Mouse (Mus musculus) cerebellum, adult 2 months (tissue): ENCODE data around the gene Sdk1. TPM values are rescaled to one million over a fixed set of nuclear protein-coding genes. Genes with fewer than 3 reads are reported as not detected.

Source experiments
- DNase-seq, 2 experiments: peaks; one replicate each; pipeline ENCODE4 v3.0.0; 2021
- H3K27ac ChIP-seq: fragments of 200-500 bp; 2 replicates; pipeline ENCODE4 v1.5.1; 2012; ENCODE audit warnings: low read length, control low read depth, inconsistent platforms; ENCODE audit not compliant: insufficient read depth
- H3K27me3 ChIP-seq: fragments of 200-500 bp; 2 replicates; pipeline ENCODE4 v1.6.1; 2012; ENCODE audit warnings: inconsistent platforms, mild to moderate bottlenecking, low read length, moderate library complexity; ENCODE audit not compliant: control insufficient read depth, insufficient read depth
- H3K4me1 ChIP-seq: fragments of 200-500 bp; 2 replicates; pipeline ENCODE4 v1.6.1; 2011; ENCODE audit warnings: low read length; ENCODE audit not compliant: control insufficient read depth, insufficient read depth
- H3K4me3 ChIP-seq: fragments of 200-500 bp; replicated peaks from 2 replicates; pipeline ENCODE3; 2011; ENCODE audit warnings: mild to moderate bottlenecking, low read depth, low read length, control low read depth; ENCODE audit not compliant: insufficient read depth
- CTCF ChIP-seq: fragments of 200-500 bp; IDR thresholded peaks from 2 replicates; pipeline ENCODE4 v1.5.1; 2011; ENCODE audit warnings: low read depth, mild to moderate bottlenecking, control low read depth, low read length, moderate library complexity, borderline replicate concordance; ENCODE audit not compliant: insufficient read depth
- POLR2A ChIP-seq: fragments of 200-500 bp; IDR thresholded peaks from 2 replicates; pipeline ENCODE4 v1.6.1; 2011; ENCODE audit warnings: low read length, control low read depth, borderline replicate concordance; ENCODE audit not compliant: insufficient read depth
- WGBS: fragments of 180-500 bp; shearing (Covaris S2); methylation state at CpG from one replicate; pipeline ENCODE4 v1.1.7; 2018; 5-methylcytosine and 5-hydroxymethylcytosine counted together
- polyA plus RNA-seq: library from polyadenylated mRNA; depleted of rRNA; stranded (reverse); fragments of >200 nt; gene quantifications from 2 replicates; pipeline ENCODE4 v1.2.3, GENCODE M21; 2012

Sdk1 gene
- polyA plus RNA-seq, 1 experiment, result 1.5 TPM

GRCm38 (mm10) chr5:141404651-141405050 is 163.4 kb downstream of the Sdk1 start:
- DNase-seq, result no peak
- Histone ChIP-seq H3K4me3 (no peak overlapping the region), H3K27me3 (no peaks in the 10 kb centered on the region), H3K27ac (no peak overlapping the region), H3K4me1 (no peaks in the 10 kb centered on the region)
- WGBS, result 70% methylated on average over 2 of the region's 2 CpGs
- TF ChIP-seq CTCF (no peak), POLR2A (no peak)

GRCm38 (mm10) chr5:141406926-141407325 is 165.6 kb downstream of the Sdk1 start:
- TF ChIP-seq POLR2A (no peak), CTCF (no peak)
- no peak for DNase-seq
- 56% methylated on average over 7 of the region's 7 CpGs for WGBS
- Histone ChIP-seq H3K27ac (no peak overlapping the region), H3K4me3 (no peak overlapping the region), H3K27me3 (no peaks in the 10 kb centered on the region), H3K4me1 (no peaks in the 10 kb centered on the region)

GRCm38 (mm10) chr5:141413013-141413412 is 171.7 kb downstream of the Sdk1 start:
- WGBS, result 92% methylated on average over 11 of the region's 11 CpGs
- no peak for DNase-seq
- TF ChIP-seq POLR2A (no peak), CTCF (no peak)

GRCm38 (mm10) chr5:141415644-141416243 is 174.5 kb downstream of the Sdk1 start:
- WGBS, result 75% methylated on average over 10 of the region's 10 CpGs
- H3K4me3 ChIP-seq, result no peak overlapping the region
- H3K27ac ChIP-seq, result no peak overlapping the region
- peaks cover 4% of the 10 kb centered on the region; the same call in 1 of the 2 replicates for H3K4me1 ChIP-seq
- no peak for TF ChIP-seq POLR2A
- no peak for TF ChIP-seq CTCF
- no peak for DNase-seq
- H3K27me3 ChIP-seq, result no peaks in the 10 kb centered on the region

More at GRCm38 (mm10) chr5:141413013-141413412, 171.7 kb downstream of the Sdk1 start:
- Histone ChIP-seq H3K27ac (no peak overlapping the region), H3K4me3 (no peak overlapping the region), H3K4me1 (no peaks in the 10 kb centered on the region), H3K27me3 (no peaks in the 10 kb centered on the region)

GRCm38 (mm10) chr5:141428132-141428531 is 186.8 kb downstream of the Sdk1 start:
- no peaks in the 10 kb centered on the region for H3K4me1 ChIP-seq
- no peak overlapping the region for H3K4me3 ChIP-seq
- DNase-seq, result no peak
- TF ChIP-seq POLR2A, result no peak
- no peak for TF ChIP-seq CTCF
- H3K27me3 ChIP-seq, result no peaks in the 10 kb centered on the region
- WGBS, result 84% methylated on average over 3 of the region's 3 CpGs
- no peak overlapping the region for H3K27ac ChIP-seq

GRCm38 (mm10) chr5:141433286-141433685 is 192.0 kb downstream of the Sdk1 start:
- Histone ChIP-seq H3K4me3 (no peak overlapping the region), H3K27ac (no peak overlapping the region), H3K27me3 (no peaks in the 10 kb centered on the region), H3K4me1 (no peaks in the 10 kb centered on the region)
- WGBS, result 99% methylated on average over 2 of the region's 2 CpGs
- no peak for DNase-seq
- TF ChIP-seq CTCF, result no peak
- no peak for TF ChIP-seq POLR2A

GRCm38 (mm10) chr5:141447247-141447646 is 206.0 kb downstream of the Sdk1 start:
- no peak for DNase-seq
- 86% methylated on average over 1 of the region's 1 CpGs for WGBS
- TF ChIP-seq CTCF (no peak), POLR2A (no peak)

GRCm38 (mm10) chr5:141463417-141463816 is 222.1 kb downstream of the Sdk1 start:
- Histone ChIP-seq H3K4me1 (no peaks in the 10 kb centered on the region), H3K4me3 (no peak overlapping the region), H3K27me3 (no peaks in the 10 kb centered on the region), H3K27ac (no peak overlapping the region)
- 88% methylated on average over 2 of the region's 2 CpGs for WGBS
- DNase-seq, result no peak
- TF ChIP-seq POLR2A (no peak), CTCF (no peak)

More at GRCm38 (mm10) chr5:141447247-141447646, 206.0 kb downstream of the Sdk1 start:
- Histone ChIP-seq H3K27me3 (no peaks in the 10 kb centered on the region; the same call in 1 of the 2 replicates), H3K4me1 (no peaks in the 10 kb centered on the region), H3K27ac (no peak overlapping the region), H3K4me3 (no peak overlapping the region)
